Mouse (Mus musculus) brain, embryonic 14.5 days (tissue): ENCODE data around the gene Nagpa. TPM values are rescaled to one million over a fixed set of nuclear protein-coding genes. Genes with fewer than 3 reads are reported as not detected.

Experiments
- DNase-seq: peaks from one replicate; pipeline ENCODE4 v3.0.0-alpha.2; 2011; ENCODE audit warnings: low read depth
- CTCF ChIP-seq: fragments of 200-500 bp; IDR thresholded peaks from 2 replicates; pipeline ENCODE4 v1.5.1; 2012; ENCODE audit warnings: inconsistent platforms, mild to moderate bottlenecking, moderate library complexity, borderline replicate concordance; ENCODE audit not compliant: insufficient read depth, insufficient read length; ENCODE audit errors: extremely low read depth
- POLR2A ChIP-seq: fragments of 200-500 bp; IDR thresholded peaks from 2 replicates; pipeline ENCODE4 v1.6.1; 2012; ENCODE audit warnings: mild to moderate bottlenecking, inconsistent platforms, borderline replicate concordance; ENCODE audit not compliant: poor library complexity, insufficient read depth, insufficient read length, severe bottlenecking; ENCODE audit errors: extremely low read depth
- polyA plus RNA-seq: library from polyadenylated mRNA; depleted of rRNA; stranded (reverse); fragments of >200 nt; gene quantifications from 2 replicates; pipeline ENCODE4 v1.2.3, GENCODE M21; 2012

The Nagpa gene
- polyA plus RNA-seq, 1 experiment, result 12.9 TPM

- TF ChIP-seq CTCF, result no peak
- no peak for TF ChIP-seq POLR2A
- DNase-seq, result no peak
These were observed 13.7 kb upstream of the Nagpa start for GRCm38 (mm10) chr16:5217341-5218133.

GRCm38 (mm10) chr16:5216686-5217085, 12.9 kb upstream of the Nagpa start:
- TF ChIP-seq CTCF, result no peak
- no peak for TF ChIP-seq POLR2A
- DNase-seq, result no peak

GRCm38 (mm10) chr16:5214126-5214525, 10.3 kb upstream of the Nagpa start:
- DNase-seq, result no peak
- TF ChIP-seq POLR2A (no peak), CTCF (no peak)

- no peak for DNase-seq
- TF ChIP-seq CTCF (no peak), POLR2A (no peak)
These were observed 8.3 kb upstream of the Nagpa start for GRCm38 (mm10) chr16:5212150-5212549.

- no peak for DNase-seq
- TF ChIP-seq CTCF (no peak), POLR2A (no peak)
These were observed 6.6 kb upstream of the Nagpa start for GRCm38 (mm10) chr16:5210365-5210764.

- TF ChIP-seq POLR2A (no peak), CTCF (no peak)
- DNase-seq, result no peak
These were observed 2.2 kb upstream of the Nagpa start for GRCm38 (mm10) chr16:5206051-5206450.

GRCm38 (mm10) chr16:5205431-5205970, 1.7 kb upstream of the Nagpa start:
- no peak for TF ChIP-seq CTCF
- no peak for TF ChIP-seq POLR2A
- no peak for DNase-seq

GRCm38 (mm10) chr16:5203200-5203599, 612 bp downstream of the Nagpa start:
- no peak for DNase-seq
- TF ChIP-seq POLR2A, result no peak
- no peak for TF ChIP-seq CTCF

- peak; percentile 64 for DNase-seq
- TF ChIP-seq CTCF (peak; percentile 72), POLR2A (no peak)
These were observed 1.1 kb downstream of the Nagpa start for GRCm38 (mm10) chr16:5202681-5203080.

- TF ChIP-seq CTCF, result peak; percentile 70
- TF ChIP-seq POLR2A, result no peak
- peak; percentile 50 for DNase-seq
These were observed 8.7 kb downstream of the Nagpa start for GRCm38 (mm10) chr16:5195080-5195479.

GRCm38 (mm10) chr16:5186234-5186633, 17.6 kb downstream of the Nagpa start:
- TF ChIP-seq POLR2A, result no peak
- TF ChIP-seq CTCF, result no peak
- DNase-seq, result no peak

GRCm38 (mm10) chr16:5185691-5186090, 18.1 kb downstream of the Nagpa start:
- no peak for TF ChIP-seq POLR2A
- no peak for TF ChIP-seq CTCF

More at GRCm38 (mm10) chr16:5185691-5186090, 18.1 kb downstream of the Nagpa start:
- DNase-seq, result no peak
